Mouse (Mus musculus) midbrain, postnatal 0 days (tissue): ENCODE results near the gene Esrrb. TPM values are rescaled to one million over a fixed set of nuclear protein-coding genes. Genes with fewer than 3 reads are reported as not detected.

ENCODE experiments used
- ATAC-seq: fragments of 200-750 bp; cut with Nextera tagmentation; 2 replicates; pipeline ENCODE4 v1.8.0; 2017; ENCODE audit warnings: moderate number of reproducible peaks, mild to moderate bottlenecking, moderate TSS enrichment, moderate library complexity; ENCODE audit not compliant: low FRiP score
- DNase-seq: peaks from one replicate; pipeline ENCODE4 v3.0.0-alpha.2; 2015; ENCODE audit warnings: low spot score
- H3K27ac ChIP-seq: fragments of 300-500 bp; sonication (generic); 2 replicates; pipeline ENCODE4 v1.5.1; 2014; ENCODE audit warnings: low read depth, mild to moderate bottlenecking, low read length, mixed read lengths
- H3K27me3 ChIP-seq: fragments of 300-500 bp; sonication (generic); 2 replicates; pipeline ENCODE4 v1.6.1; 2014; ENCODE audit warnings: low read length, control low read depth, mixed read lengths; ENCODE audit not compliant: insufficient read depth
- H3K36me3 ChIP-seq: fragments of 300-500 bp; sonication (generic); 2 replicates; pipeline ENCODE4 v1.6.1; 2014; ENCODE audit warnings: low read length, control low read depth, mixed read lengths; ENCODE audit not compliant: insufficient read depth
- H3K4me1 ChIP-seq: fragments of 300-500 bp; sonication (generic); 2 replicates; pipeline ENCODE4 v1.6.1; 2014; ENCODE audit warnings: mild to moderate bottlenecking, control low read depth, antibody characterized with exemption, low read length, mixed read lengths; ENCODE audit not compliant: insufficient read depth
- H3K4me2 ChIP-seq: fragments of 300-500 bp; sonication (generic); 2 replicates; pipeline ENCODE4 v1.6.1; 2014; ENCODE audit warnings: low read depth, mild to moderate bottlenecking, low read length, mixed read lengths; ENCODE audit not compliant: poor library complexity, severe bottlenecking
- H3K4me3 ChIP-seq: fragments of 300-500 bp; sonication (generic); 2 replicates; pipeline ENCODE4 v1.5.1; 2014; ENCODE audit warnings: low read depth, mild to moderate bottlenecking, low read length, moderate library complexity
- H3K9ac ChIP-seq: fragments of 300-500 bp; sonication (generic); replicated peaks from 2 replicates; pipeline ENCODE4 v1.6.1; 2014; ENCODE audit warnings: mild to moderate bottlenecking, low read length, moderate library complexity, mixed read lengths; ENCODE audit not compliant: poor library complexity, severe bottlenecking
- H3K9me3 ChIP-seq: fragments of 300-500 bp; sonication (generic); 2 replicates; pipeline ENCODE4 v1.6.1; 2016; ENCODE audit warnings: low read length, control low read depth
- CTCF ChIP-seq: IDR thresholded peaks from 2 replicates; pipeline ENCODE4 v1.5.1; 2016; ENCODE audit warnings: antibody characterized with exemption, mild to moderate bottlenecking
- WGBS: fragments of 180-500 bp; shearing (Covaris S2); extraction: QIAGEN DNeasy Blood & Tissue Kit; methylation state at CpG from one replicate; pipeline ENCODE4 v1.1.7; 2014; 5-methylcytosine and 5-hydroxymethylcytosine counted together
- polyA plus RNA-seq: library from polyadenylated mRNA; unstranded; fragments of >200 nt; fragmentation: Nextera tagmentation; extraction: Ambion mirVana; gene quantifications from 2 replicates; pipeline ENCODE4 v1.2.1, GENCODE M21; 2015
- total RNA-seq: library from RNA; depleted of rRNA; stranded (reverse); fragments of >200 nt; gene quantifications from 2 replicates; pipeline ENCODE4 v1.2.3, GENCODE M21; 2014

Gene Esrrb
- total and polyA plus RNA-seq, 2 experiments from 2014 or later: 3.3 to 11.6 TPM

DNA sequence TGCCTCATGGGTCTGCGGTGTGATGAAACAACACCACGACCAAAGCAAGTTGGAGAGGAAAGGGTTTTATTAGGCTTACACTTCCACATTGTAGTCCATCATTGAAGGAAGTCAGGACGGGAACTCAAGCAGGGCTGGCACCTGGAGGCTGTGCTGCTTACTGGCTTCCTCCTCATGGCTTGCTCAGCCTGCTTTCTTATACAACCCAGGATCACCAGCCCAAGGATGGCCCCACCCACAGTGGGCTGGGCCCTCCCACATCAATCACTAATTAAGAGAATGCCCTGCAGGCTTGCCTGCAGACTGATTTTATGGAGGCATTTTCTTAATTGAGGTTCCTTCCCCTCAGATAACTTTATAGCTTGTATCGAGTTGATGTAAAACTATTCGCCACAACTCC is 129.1 kb downstream of the Esrrb start:
- Histone ChIP-seq H3K4me3 (no peak overlapping the region), H3K4me2 (no peak overlapping the region), H3K9ac (no peak overlapping the region), H3K36me3 (no peaks in the 10 kb centered on the region), H3K4me1 (no peaks in the 10 kb centered on the region), H3K27me3 (no peaks in the 10 kb centered on the region), H3K9me3 (no peaks in the 10 kb centered on the region), H3K27ac (no peak overlapping the region)
- ATAC-seq (no peak), DNase-seq (no peak)
- no peak for TF ChIP-seq CTCF
- 85% methylated on average over 5 of the region's 5 CpGs for WGBS

DNA sequence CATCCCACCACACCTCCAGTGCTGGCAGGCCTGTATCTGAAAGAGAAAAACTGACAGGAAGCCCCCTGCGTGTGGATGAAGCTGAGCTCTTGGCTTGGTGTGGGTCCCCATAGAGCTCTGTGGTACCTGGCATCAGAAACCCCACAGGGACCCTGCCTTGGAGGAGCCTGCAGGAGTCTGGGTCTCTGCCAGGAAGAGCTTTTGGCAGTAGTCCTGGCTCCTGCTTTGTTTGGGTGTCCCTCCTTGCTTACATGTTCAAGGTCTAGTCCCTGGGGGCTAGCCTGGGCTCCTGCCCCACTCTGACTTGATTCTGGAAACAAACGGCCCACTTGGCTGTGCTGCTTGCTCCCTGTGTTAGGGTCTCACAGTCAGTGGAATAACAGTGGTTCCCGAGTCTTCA is 130.6 kb downstream of the Esrrb start:
- Histone ChIP-seq H3K4me2 (no peak overlapping the region), H3K9me3 (no peaks in the 10 kb centered on the region), H3K27ac (no peak overlapping the region), H3K27me3 (no peaks in the 10 kb centered on the region), H3K9ac (no peak overlapping the region), H3K4me3 (no peak overlapping the region), H3K4me1 (no peaks in the 10 kb centered on the region), H3K36me3 (no peaks in the 10 kb centered on the region)
- 62% methylated on average over 3 of the region's 3 CpGs for WGBS
- ATAC-seq (no peak), DNase-seq (no peak)
- no peak for TF ChIP-seq CTCF

DNA sequence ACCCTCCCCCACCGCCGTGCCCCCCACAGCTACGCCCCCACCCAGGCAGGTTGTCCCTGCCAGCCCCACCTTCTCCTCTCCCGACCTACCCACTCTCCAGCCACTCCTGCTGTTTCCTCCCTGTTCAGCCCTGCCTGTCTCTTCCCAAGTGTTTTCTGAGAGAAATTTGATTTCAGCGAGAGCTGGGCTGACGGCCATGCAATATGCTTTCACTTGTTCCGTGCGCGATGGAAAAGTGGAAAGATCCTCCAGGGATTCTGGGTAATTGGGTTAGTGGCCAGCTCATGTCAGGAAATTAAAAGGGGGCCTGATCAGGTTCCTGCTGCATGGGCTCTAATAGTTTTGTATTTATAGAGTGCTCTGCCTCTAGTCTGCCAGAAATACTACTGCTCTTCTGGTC is 131.9 kb downstream of the Esrrb start:
- Histone ChIP-seq H3K27me3 (no peaks in the 10 kb centered on the region), H3K4me3 (no peak overlapping the region), H3K4me1 (no peaks in the 10 kb centered on the region), H3K9me3 (no peaks in the 10 kb centered on the region), H3K9ac (no peak overlapping the region), H3K27ac (no peak overlapping the region), H3K4me2 (peak overlapping the region; percentile 21), H3K36me3 (no peaks in the 10 kb centered on the region)
- WGBS: 16% methylated on average over 8 of the region's 9 CpGs
- DNase-seq: peak; percentile 66
- no peak for TF ChIP-seq CTCF
- 0 out of 2 replicates have a peak, but pooled peaks have one; percentile 7 for ATAC-seq

DNA sequence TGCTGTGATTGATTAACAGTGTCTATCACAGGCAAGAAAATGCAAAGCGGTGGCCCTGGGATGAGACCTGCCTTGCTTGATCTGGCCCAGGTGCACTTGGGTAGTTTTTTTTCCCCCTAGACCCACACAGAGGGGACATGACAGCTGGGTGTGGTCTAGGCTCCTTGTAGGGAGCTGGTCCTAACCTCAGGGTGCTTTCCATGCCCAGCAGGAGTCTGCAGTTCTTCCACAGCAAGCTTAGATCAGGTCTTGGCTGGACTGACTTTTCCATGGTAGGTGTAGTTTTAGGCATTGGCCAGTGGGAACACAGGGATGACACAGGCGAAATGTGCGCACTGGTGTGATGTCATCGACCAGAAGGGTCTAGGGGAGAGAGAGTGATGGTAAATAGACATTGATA is 136.2 kb downstream of the Esrrb start:
- Histone ChIP-seq H3K4me3 (no peak overlapping the region), H3K4me1 (no peaks in the 10 kb centered on the region), H3K27ac (no peak overlapping the region), H3K27me3 (no peaks in the 10 kb centered on the region), H3K9me3 (no peaks in the 10 kb centered on the region), H3K36me3 (no peaks in the 10 kb centered on the region), H3K9ac (no peak overlapping the region), H3K4me2 (no peak overlapping the region)
- ATAC-seq (no peak), DNase-seq (no peak)
- TF ChIP-seq CTCF: no peak
- 95% methylated on average over 4 of the region's 4 CpGs for WGBS

DNA sequence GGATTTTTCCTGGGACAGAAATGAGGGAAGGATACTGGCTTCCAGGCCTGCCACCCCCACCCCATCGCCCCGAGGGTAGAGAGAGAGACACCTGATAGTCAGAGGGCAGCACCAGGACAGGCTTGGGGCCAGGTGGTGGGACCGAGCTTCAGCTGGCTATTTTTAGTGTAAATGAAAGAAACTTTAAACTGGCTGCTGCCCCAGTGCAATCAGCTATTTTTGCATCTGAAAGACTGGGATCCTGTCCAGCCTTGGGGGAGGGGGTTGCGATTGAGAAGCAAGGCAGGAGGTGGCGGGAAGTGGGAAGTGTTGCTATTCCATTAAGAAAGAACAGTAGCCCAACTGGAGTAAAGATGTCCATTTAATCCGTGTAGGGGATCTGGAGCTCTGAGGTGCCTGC is 137.8 kb downstream of the Esrrb start:
- TF ChIP-seq CTCF: no peak
- Histone ChIP-seq H3K9ac (no peak overlapping the region), H3K36me3 (no peaks in the 10 kb centered on the region), H3K27ac (no peak overlapping the region), H3K9me3 (no peaks in the 10 kb centered on the region), H3K4me2 (no peak overlapping the region), H3K4me1 (no peaks in the 10 kb centered on the region), H3K4me3 (no peak overlapping the region), H3K27me3 (no peaks in the 10 kb centered on the region)
- 18% methylated on average over 6 of the region's 6 CpGs for WGBS
- ATAC-seq: no peak
- peak; percentile 47 for DNase-seq

DNA sequence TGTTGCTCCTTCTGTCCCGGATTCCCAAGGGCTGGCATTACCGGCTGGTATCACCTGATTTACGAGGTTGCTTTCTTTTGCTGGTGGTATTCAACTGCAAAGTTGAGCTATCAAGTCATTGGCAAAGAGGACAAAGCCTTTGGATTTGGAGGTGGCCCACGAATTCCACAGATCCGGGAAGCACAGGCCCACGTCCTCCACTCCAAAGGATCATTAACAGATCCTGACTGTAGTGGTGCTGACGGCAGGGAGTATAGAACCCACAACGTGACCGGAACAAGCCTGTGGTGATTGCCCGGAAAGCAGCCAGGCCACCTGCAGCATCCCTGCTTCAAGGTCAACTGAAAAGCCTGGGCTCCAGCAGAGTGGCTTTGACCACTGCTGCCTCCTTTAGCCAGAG is 140.8 kb downstream of the Esrrb start:
- no peak for TF ChIP-seq CTCF
- no peak overlapping the region for H3K4me2 ChIP-seq
- H3K36me3 ChIP-seq: no peaks in the 10 kb centered on the region
- H3K27ac ChIP-seq: no peak overlapping the region
- no peaks in the 10 kb centered on the region for H3K9me3 ChIP-seq
- H3K4me3 ChIP-seq: no peak overlapping the region
- ATAC-seq: no peak
- no peak for DNase-seq
- H3K4me1 ChIP-seq: no peaks in the 10 kb centered on the region
- H3K9ac ChIP-seq: no peak overlapping the region
- no peaks in the 10 kb centered on the region for H3K27me3 ChIP-seq
- whole genome bisulfite sequencing: 78% methylated on average over 10 of the region's 10 CpGs
